Mouse (Mus musculus) lung, adult 2 months (tissue): ENCODE measurements around the gene Cactin.

Experiments
- CTCF ChIP-seq: fragments of 200-500 bp; IDR thresholded peaks from 2 replicates; pipeline ENCODE4 v1.5.1; 2011; ENCODE audit warnings: mild to moderate bottlenecking, low read length, control low read depth; ENCODE audit not compliant: insufficient read depth
- POLR2A ChIP-seq: fragments of 200-500 bp; IDR thresholded peaks from 2 replicates; pipeline ENCODE4 v1.6.1; 2011; ENCODE audit warnings: low read depth, mild to moderate bottlenecking, control low read depth, low read length, borderline replicate concordance; ENCODE audit errors: extremely low read depth

DNA sequence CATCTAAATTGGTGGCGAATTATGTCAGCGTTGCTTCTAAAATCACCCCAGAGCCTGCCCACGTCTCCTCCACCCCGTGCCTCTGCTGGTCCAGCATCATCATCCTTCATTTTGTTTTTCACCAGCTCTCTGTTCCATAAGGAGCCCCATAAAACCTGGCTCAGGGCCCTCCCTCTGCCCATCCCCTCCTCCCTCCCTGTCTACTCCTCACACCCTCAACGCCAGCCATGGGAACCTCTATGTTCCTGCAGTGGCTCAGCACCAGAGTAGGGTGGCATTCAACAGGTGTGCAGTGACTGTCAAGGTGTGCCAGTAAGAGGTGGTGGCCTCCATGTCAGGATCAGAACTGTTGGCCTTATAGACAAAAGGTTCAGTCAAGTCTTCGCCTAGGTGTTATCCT, 25.7 kb upstream of the Cactin start:
- TF ChIP-seq CTCF (no peak), POLR2A (no peak)
